Mouse (Mus musculus): ENCODE measurements at regions not wholly inside any gene's neighbourhood (a gene's known extent, or its start where the extent isn't known, plus 50 kb on each side); places are given as distances from the start of the nearest gene placed in this dataset.
A peak's percentile ranks its signal among the peaks of the same experiment; 100 is the strongest.

DNA sequence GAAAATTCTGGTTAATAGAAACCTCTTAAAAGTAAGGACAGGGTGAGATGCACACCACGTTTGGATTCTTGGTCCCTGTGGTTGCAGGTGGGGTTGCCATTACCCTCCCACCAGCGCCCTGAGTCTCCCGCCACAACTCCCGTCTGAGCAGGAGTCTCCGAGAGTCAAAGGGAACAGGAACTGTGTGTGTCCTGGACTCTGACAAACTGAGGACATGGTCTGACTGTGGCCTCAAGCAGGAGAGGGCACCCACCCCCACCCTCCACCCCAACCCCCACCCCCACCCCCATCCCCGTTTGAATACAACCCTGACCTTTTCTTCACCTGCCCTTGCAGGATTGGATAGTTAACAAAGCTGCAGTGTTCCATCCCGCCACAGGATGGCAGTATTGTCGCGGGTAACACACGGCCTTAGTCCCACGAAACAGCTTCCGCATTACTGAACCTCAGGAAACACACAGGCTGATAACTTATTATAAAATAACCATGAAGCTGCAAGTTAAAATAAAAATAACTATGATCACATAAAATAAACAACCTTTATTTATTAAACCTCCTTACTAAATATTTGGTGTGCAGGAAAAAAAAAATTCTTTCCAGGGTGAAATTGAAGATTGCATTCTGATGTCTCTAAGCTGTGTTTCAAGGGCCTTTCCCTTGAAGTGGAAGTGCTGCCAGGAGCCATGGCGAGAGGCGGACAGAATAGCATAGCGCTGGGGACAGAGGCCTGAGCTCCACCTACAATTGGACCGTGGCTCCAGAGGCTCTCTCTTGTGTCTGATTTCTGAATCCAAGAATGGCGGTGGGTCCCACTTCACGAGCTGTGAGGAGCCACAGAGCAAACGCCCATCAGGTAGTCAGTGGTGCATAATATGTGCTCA, 90.2 kb upstream of the Gpr12 start:
- Histone ChIP-seq H3K4me1 (ENCODE audit: insufficient read depth, low read length) (peaks cover 21% of the 10 kb centered on the region), H3K4me3 (ENCODE audit: low read length) (no peak overlapping the region), H3K9ac (replicated peaks; ENCODE audit: low read length) (0 out of 2 replicates have a peak overlapping the region, but pooled peaks have one; percentile 38), H3K9me3 (ENCODE audit: low read length) (no peaks in the 10 kb centered on the region), H3K36me3 (ENCODE audit: insufficient read depth, low read length) (no peaks in the 10 kb centered on the region), H3K27me3 (ENCODE audit: insufficient read depth, low read length) (no peaks in the 10 kb centered on the region), H3K4me2 (replicated peaks; ENCODE audit: low read depth, low read length) (no peak overlapping the region), H3K27ac (ENCODE audit: low read length) (peak overlapping the region; percentile 88)
- peak; percentile 57; the same call in 1 of the 2 replicates for ATAC-seq (ENCODE audit: low FRiP score, low TSS enrichment)
- 22% methylated on average over 19 of the region's 19 CpGs for WGBS

DNA sequence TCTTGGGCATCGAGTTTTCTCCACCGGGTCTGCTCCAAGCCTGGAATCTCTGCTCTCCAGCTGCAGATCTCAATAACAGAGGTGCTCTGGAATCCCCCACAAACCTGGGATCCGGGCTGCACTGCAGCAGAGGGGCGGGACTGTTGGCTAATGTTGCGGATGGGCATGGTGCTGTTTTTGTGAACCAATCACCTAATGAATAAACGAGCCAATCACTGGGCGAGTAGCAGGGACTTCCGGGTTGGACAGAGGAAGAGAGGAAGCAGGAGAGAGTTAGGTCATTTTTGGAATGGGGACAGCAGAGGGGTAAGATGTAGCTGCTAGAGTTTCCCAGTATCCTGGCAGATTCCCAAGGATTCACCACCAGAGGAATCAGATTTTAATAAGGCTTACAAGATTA, 76.7 kb upstream of the Gpr12 start:
- ATAC-seq (ENCODE audit: low FRiP score, low TSS enrichment), result no peak
- H3K9me3 ChIP-seq (ENCODE audit: low read length), result no peaks in the 10 kb centered on the region
- 79% methylated on average over 8 of the region's 8 CpGs for whole genome bisulfite sequencing
- no peak overlapping the region for H3K4me2 ChIP-seq (replicated peaks; ENCODE audit: low read depth, low read length)
- H3K36me3 ChIP-seq (ENCODE audit: insufficient read depth, low read length), result no peaks in the 10 kb centered on the region
- H3K27me3 ChIP-seq (ENCODE audit: insufficient read depth, low read length), result no peaks in the 10 kb centered on the region
- H3K27ac ChIP-seq (ENCODE audit: low read length), result no peak overlapping the region
- H3K4me3 ChIP-seq (ENCODE audit: low read length), result no peak overlapping the region
- no peak overlapping the region for H3K9ac ChIP-seq (replicated peaks; ENCODE audit: low read length)
- H3K4me1 ChIP-seq (ENCODE audit: insufficient read depth, low read length), result no peaks in the 10 kb centered on the region

DNA sequence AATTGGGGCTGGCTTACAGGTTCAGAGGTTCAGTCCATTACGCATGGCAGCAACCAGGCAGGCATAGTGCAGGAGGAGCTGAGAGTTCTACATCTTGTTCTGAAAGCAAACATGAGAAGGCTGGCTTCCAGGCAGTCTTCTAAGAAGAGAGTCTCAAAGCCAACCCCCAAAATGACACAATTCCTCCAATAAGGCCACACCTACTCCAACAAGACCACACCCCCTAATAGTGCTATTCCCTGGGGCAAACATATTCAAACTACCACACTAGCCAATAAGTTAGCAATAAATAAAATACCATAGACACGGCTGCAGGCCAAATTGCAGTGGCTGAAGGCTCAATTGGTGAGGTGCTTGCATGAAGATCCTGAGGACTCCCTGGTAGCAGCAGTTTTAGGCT, 72.2 kb upstream of the Gpr12 start:
- Histone ChIP-seq H3K9ac (replicated peaks; ENCODE audit: low read length) (no peak overlapping the region), H3K27me3 (ENCODE audit: insufficient read depth, low read length) (no peaks in the 10 kb centered on the region), H3K27ac (ENCODE audit: low read length) (no peak overlapping the region), H3K4me3 (ENCODE audit: low read length) (no peak overlapping the region), H3K36me3 (ENCODE audit: insufficient read depth, low read length) (no peaks in the 10 kb centered on the region), H3K4me1 (ENCODE audit: insufficient read depth, low read length) (no peaks in the 10 kb centered on the region), H3K9me3 (ENCODE audit: low read length) (no peaks in the 10 kb centered on the region), H3K4me2 (replicated peaks; ENCODE audit: low read depth, low read length) (no peak overlapping the region)
- WGBS, result 75% methylated on average over 2 of the region's 2 CpGs
- ATAC-seq (ENCODE audit: low FRiP score, low TSS enrichment), result no peak

DNA sequence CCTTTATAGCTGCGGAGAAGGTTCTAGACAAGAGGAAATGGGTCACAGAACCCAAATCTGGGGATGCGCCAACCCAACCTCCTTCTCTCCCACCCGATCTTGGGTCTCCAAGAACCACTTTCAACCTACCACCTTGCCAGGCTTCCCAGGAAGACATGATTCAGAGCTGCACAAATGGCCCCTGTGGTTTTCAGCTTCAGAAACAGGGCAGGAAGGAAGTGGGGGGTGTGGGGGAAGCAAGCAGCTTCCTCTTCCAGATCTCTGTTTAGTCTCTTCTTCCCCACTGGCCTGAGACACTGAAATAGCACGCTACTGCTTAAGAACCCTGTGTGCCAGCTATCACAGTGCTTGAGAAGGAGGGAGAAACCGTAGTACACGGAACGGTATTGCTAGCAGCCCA, 70.4 kb upstream of the Gpr12 start:
- Histone ChIP-seq H3K4me3 (ENCODE audit: low read length) (no peak overlapping the region), H3K27ac (ENCODE audit: low read length) (no peak overlapping the region), H3K4me1 (ENCODE audit: insufficient read depth, low read length) (no peaks in the 10 kb centered on the region), H3K4me2 (replicated peaks; ENCODE audit: low read depth, low read length) (no peak overlapping the region), H3K27me3 (ENCODE audit: insufficient read depth, low read length) (no peaks in the 10 kb centered on the region), H3K9ac (replicated peaks; ENCODE audit: low read length) (no peak overlapping the region), H3K9me3 (ENCODE audit: low read length) (no peaks in the 10 kb centered on the region), H3K36me3 (ENCODE audit: insufficient read depth, low read length) (no peaks in the 10 kb centered on the region)
- 68% methylated on average over 7 of the region's 7 CpGs for whole genome bisulfite sequencing
- ATAC-seq (ENCODE audit: low FRiP score, low TSS enrichment), result no peak

DNA sequence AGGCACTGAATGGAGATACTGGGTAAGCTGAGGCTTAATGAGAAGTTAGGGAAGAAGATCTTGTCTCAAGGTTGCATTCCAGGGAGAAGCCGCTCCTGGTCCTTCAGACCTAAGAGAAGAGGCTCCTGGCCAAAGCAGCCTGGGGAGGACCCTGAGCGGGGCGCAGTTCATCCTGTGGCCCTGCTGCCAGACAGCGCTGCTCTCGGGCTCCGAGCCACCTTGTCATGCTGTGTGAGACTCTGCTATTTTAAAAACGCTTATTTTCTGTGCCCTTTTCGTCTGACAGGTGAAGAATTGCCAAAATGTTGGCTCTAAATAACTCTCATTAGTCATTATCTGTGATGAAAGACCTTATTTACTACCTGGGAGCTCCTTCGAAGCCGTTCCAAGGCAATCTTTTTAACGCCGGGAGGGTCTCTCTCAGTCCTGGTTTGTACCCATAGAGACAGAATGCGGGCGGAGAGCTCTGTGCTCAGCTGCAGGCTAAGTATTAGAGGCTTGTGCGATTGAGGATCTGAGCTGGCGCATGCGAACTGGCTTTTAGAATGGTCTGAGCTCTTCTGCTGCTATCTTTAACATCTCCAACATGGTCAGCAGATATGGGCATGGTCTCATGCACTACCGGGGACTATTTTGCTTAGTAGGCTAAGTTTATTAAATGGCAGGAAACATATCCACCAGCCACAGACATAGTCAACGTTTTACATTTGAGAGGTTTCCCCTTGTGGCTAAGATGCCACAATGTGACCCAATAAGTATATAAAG, 68.8 kb upstream of the Gpr12 start:
- H3K4me2 ChIP-seq (replicated peaks; ENCODE audit: low read depth, low read length), result no peak overlapping the region
- ATAC-seq (ENCODE audit: low FRiP score, low TSS enrichment), result no peak
- H3K36me3 ChIP-seq (ENCODE audit: insufficient read depth, low read length), result no peaks in the 10 kb centered on the region
- H3K9ac ChIP-seq (replicated peaks; ENCODE audit: low read length), result no peak overlapping the region
- no peak overlapping the region for H3K4me3 ChIP-seq (ENCODE audit: low read length)
- H3K9me3 ChIP-seq (ENCODE audit: low read length), result no peaks in the 10 kb centered on the region
- 80% methylated on average over 19 of the region's 19 CpGs for WGBS
- no peak overlapping the region for H3K27ac ChIP-seq (ENCODE audit: low read length)
- no peaks in the 10 kb centered on the region for H3K27me3 ChIP-seq (ENCODE audit: insufficient read depth, low read length)
- no peaks in the 10 kb centered on the region for H3K4me1 ChIP-seq (ENCODE audit: insufficient read depth, low read length)

DNA sequence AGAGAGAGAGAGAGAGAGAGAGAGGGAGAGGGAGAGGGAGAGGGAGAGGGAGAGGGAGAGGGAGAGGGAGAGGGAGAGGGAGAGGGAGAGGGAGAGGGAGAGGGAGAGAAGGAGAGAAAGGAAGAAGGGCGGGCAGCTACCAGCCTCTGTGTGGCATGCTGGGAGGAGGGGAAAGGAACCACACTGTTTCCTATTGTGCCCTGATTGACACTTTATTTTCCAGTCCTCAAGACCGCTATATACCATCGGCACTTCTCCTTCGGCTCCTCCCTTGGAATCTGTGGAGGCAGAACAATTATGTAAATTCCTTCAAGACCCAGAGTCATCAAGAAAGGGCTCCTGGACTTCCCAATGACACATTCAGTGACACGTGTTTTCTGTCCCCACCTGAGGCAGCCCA, 67.8 kb upstream of the Gpr12 start:
- Histone ChIP-seq H3K27ac (ENCODE audit: low read length) (no peak overlapping the region), H3K27me3 (ENCODE audit: insufficient read depth, low read length) (no peaks in the 10 kb centered on the region), H3K9me3 (ENCODE audit: low read length) (no peaks in the 10 kb centered on the region), H3K4me3 (ENCODE audit: low read length) (no peak overlapping the region), H3K4me2 (replicated peaks; ENCODE audit: low read depth, low read length) (no peak overlapping the region), H3K36me3 (ENCODE audit: insufficient read depth, low read length) (no peaks in the 10 kb centered on the region), H3K9ac (replicated peaks; ENCODE audit: low read length) (no peak overlapping the region), H3K4me1 (ENCODE audit: insufficient read depth, low read length) (no peaks in the 10 kb centered on the region)
- WGBS, result 31% methylated on average over 5 of the region's 5 CpGs
- ATAC-seq (ENCODE audit: low FRiP score, low TSS enrichment), result no peak

DNA sequence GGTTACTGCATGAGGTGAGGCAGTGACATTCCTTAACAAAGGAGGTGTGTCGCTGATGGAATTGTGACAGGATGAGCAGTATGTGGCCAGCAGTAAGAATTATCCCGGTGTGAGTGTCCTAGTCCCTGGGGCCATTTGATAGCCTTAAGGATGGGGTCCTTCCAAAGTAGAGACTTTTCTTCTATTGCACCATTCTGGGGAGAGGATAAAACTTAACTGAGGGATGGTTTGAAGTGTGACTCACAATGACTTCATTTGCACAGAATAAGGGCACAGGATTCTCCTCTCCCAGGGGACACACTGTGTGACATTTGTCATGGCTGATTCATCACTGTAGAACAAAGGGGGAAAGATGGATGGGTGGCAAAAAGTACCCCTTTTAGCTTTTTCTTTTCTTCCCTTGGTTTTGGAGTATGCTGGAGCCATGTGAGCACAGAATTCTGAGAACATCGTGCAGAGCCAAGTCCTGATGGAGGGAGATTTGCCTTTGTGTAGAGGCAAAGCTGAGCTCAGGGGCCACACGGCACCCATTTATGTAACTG, 63.6 kb upstream of the Gpr12 start:
- no peak for ATAC-seq (ENCODE audit: low FRiP score, low TSS enrichment)
- Histone ChIP-seq H3K36me3 (ENCODE audit: insufficient read depth, low read length) (no peaks in the 10 kb centered on the region), H3K9ac (replicated peaks; ENCODE audit: low read length) (no peak overlapping the region), H3K9me3 (ENCODE audit: low read length) (no peaks in the 10 kb centered on the region), H3K4me2 (replicated peaks; ENCODE audit: low read depth, low read length) (no peak overlapping the region), H3K4me1 (ENCODE audit: insufficient read depth, low read length) (no peaks in the 10 kb centered on the region), H3K27ac (ENCODE audit: low read length) (no peak overlapping the region), H3K27me3 (ENCODE audit: insufficient read depth, low read length) (0 out of 2 replicates have a peak, but pooled peaks cover 2% of the 10 kb centered on the region), H3K4me3 (ENCODE audit: low read length) (no peak overlapping the region)
- WGBS, result 77% methylated on average over 4 of the region's 4 CpGs

DNA sequence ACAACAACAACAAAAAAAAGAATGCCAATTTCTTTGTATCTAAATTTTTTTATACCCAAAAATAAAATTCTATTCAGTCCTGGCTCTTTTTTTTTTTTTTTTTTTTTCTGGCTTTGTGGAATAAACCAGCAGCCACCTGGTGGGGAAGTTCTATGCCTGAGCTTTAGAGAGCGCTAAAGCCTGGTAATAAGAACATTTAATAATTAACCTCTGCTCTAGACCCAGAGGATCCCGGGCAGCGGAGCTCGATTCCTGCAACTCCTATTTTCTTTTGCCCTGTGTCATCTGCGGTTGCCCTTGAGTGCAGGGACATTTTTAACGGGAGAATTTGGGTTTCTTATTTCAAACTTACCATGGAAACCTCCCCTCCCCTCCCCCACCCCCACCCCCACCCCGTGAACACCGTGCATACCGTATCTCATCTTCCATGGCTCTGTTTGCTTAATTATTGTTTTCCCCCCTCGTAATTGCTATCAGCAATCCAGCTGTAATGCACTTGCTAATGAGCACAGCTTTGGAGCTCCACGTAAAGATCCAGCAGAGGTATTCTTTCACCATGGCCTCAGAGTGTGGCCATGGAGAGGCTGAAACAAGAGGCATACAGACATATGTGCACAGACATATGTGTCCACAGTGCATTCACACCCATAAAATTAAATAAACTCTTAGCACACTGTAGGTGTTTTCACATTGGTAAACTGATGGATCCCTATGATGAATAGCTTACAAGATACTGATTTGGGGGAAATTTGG, 62.8 kb upstream of the Gpr12 start:
- WGBS, result 21% methylated on average over 11 of the region's 11 CpGs
- Histone ChIP-seq H3K9me3 (ENCODE audit: low read length) (no peaks in the 10 kb centered on the region), H3K27ac (ENCODE audit: low read length) (no peak overlapping the region), H3K4me2 (replicated peaks; ENCODE audit: low read depth, low read length) (no peak overlapping the region), H3K4me3 (ENCODE audit: low read length) (no peak overlapping the region), H3K9ac (replicated peaks; ENCODE audit: low read length) (no peak overlapping the region), H3K4me1 (ENCODE audit: insufficient read depth, low read length) (no peaks in the 10 kb centered on the region), H3K36me3 (ENCODE audit: insufficient read depth, low read length) (no peaks in the 10 kb centered on the region), H3K27me3 (ENCODE audit: insufficient read depth, low read length) (0 out of 2 replicates have a peak, but pooled peaks cover 2% of the 10 kb centered on the region)
- no peak for ATAC-seq (ENCODE audit: low FRiP score, low TSS enrichment)

DNA sequence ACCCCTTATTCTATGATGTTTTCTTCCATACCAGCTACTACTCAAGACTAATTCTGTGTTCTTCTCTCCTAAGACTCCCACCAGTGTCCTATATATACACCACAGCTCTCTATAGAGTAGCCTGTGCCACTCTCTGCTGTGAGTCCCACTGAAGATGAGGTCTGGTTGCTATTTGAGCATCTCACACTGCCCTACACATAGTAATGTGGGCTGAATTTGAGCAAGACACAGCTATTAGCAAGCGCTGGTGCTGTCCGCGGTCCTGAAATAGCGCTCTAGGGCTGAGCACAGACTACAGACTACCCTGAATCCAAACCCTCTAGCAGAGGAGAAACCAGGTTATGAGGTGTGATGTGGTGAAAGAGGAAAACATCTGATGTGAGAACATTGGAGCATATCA, 59.5 kb upstream of the Gpr12 start:
- Histone ChIP-seq H3K9ac (replicated peaks; ENCODE audit: low read length) (no peak overlapping the region), H3K4me2 (replicated peaks; ENCODE audit: low read depth, low read length) (no peak overlapping the region), H3K27ac (ENCODE audit: low read length) (no peak overlapping the region), H3K4me1 (ENCODE audit: insufficient read depth, low read length) (no peaks in the 10 kb centered on the region), H3K27me3 (ENCODE audit: insufficient read depth, low read length) (0 out of 2 replicates have a peak, but pooled peaks cover 2% of the 10 kb centered on the region), H3K4me3 (ENCODE audit: low read length) (no peak overlapping the region), H3K36me3 (ENCODE audit: insufficient read depth, low read length) (no peaks in the 10 kb centered on the region), H3K9me3 (ENCODE audit: low read length) (no peaks in the 10 kb centered on the region)
- WGBS, result 4% methylated on average over 4 of the region's 4 CpGs
- peak; percentile 74; the same call in 1 of the 2 replicates for ATAC-seq (ENCODE audit: low FRiP score, low TSS enrichment)
